Mouse (Mus musculus) kidney, adult 2 months (tissue): Measurements from ENCODE around the gene Epo.

Experiments
- CTCF ChIP-seq: fragments of 200-500 bp; conservative IDR thresholded peaks from 2 replicates; pipeline ENCODE4 v1.5.1; 2011; ENCODE audit warnings: low read depth, mild to moderate bottlenecking, control low read depth, low read length, moderate library complexity, mixed read lengths; ENCODE audit not compliant: insufficient read depth, insufficient read length
- POLR2A ChIP-seq: fragments of 200-500 bp; IDR thresholded peaks from one replicate; pipeline ENCODE4 v1.6.1; 2011; ENCODE audit warnings: low read depth, low read length, control low read depth

- no peak for TF ChIP-seq CTCF
- TF ChIP-seq POLR2A: no peak
These were observed 51.1 kb downstream of the Epo start for GRCm38 (mm10) chr5:137481897-137482296.
